Mouse (Mus musculus): ENCODE results near the gene Rpl24. TPM values are rescaled to one million over a fixed set of nuclear protein-coding genes. Genes with fewer than 3 reads are reported as not detected.
"Not testable (repeated sequence)": the region's sequence is repeated elsewhere in the genome, so short reads cannot be mapped to it uniquely, and the experiment has no call there.

Gene Rpl24
- polyA plus RNA-seq (2016; fragmentation: Nextera tagmentation; extraction: Ambion mirVana), result 761 and 771 TPM in 2 replicates

- Histone ChIP-seq H3K27me3 (ENCODE audit: poor library complexity, severe bottlenecking) (no peaks in the 10 kb centered on the region), H3K9me3 (no peaks in the 10 kb centered on the region), H3K4me3 (peak within 1 kb of the TSS; percentile 85), H3K36me3 (replicated peaks) (peaks cover 43% of the 10 kb centered on the region), H3K4me1 (peaks cover 29% of the 10 kb centered on the region), H3K27ac (peak within 1 kb of the TSS; percentile 97)
- DNase-seq (ENCODE audit: extremely low spot score, low spot score), result peak; percentile 95
- under 1% methylated on average over 42 of the region's 42 CpGs for WGBS
Observed at GRCm38 (mm10) chr16:55966212-55966871, at the start of gene Rpl24. Rpl24 (plus strand) TSS chr16:55966275.

- Histone ChIP-seq H3K4me1 (no peaks in the 10 kb centered on the region), H3K4me3 (no peak overlapping the region), H3K36me3 (replicated peaks) (peaks cover 90% of the 10 kb centered on the region), H3K27me3 (ENCODE audit: poor library complexity, severe bottlenecking) (no peaks in the 10 kb centered on the region), H3K9me3 (no peaks in the 10 kb centered on the region), H3K27ac (no peak overlapping the region)
- DNase-seq (ENCODE audit: extremely low spot score, low spot score), result no peak
- 94% methylated on average over 10 of the region's 10 CpGs for WGBS
Observed at GRCm38 (mm10) chr16:55922079-55922478, 44.0 kb upstream of the Rpl24 start.

GRCm38 (mm10) chr16:55924010-55924409 is 42.1 kb upstream of the Rpl24 start:
- Histone ChIP-seq H3K4me1 (no peaks in the 10 kb centered on the region), H3K9me3 (no peaks in the 10 kb centered on the region), H3K4me3 (no peak overlapping the region), H3K36me3 (replicated peaks) (peaks cover 91% of the 10 kb centered on the region), H3K27me3 (ENCODE audit: poor library complexity, severe bottlenecking) (no peaks in the 10 kb centered on the region), H3K27ac (no peak overlapping the region)
- no peak for DNase-seq (ENCODE audit: extremely low spot score, low spot score)
- WGBS, result 94% methylated on average over 4 of the region's 4 CpGs

- 2% methylated on average over 32 of the region's 32 CpGs for WGBS
- peak overlapping the region; percentile 80 for H3K4me3 ChIP-seq
- peak overlapping the region; percentile 93 for H3K27ac ChIP-seq
- H3K4me1 ChIP-seq, result peaks cover 6% of the 10 kb centered on the region; the same call in 1 of the 2 replicates
- peaks cover 20% of the 10 kb centered on the region for H3K36me3 ChIP-seq (replicated peaks)
- H3K27me3 ChIP-seq (ENCODE audit: poor library complexity, severe bottlenecking), result no peaks in the 10 kb centered on the region
- no peaks in the 10 kb centered on the region for H3K9me3 ChIP-seq
- DNase-seq (ENCODE audit: extremely low spot score, low spot score), result peak; percentile 71
Observed at GRCm38 (mm10) chr16:55933681-55934343, 32.3 kb upstream of the Rpl24 start.

GRCm38 (mm10) chr16:55934453-55935037 is 31.5 kb upstream of the Rpl24 start, which contains the start of gene Cep97:
Cep97 (minus strand) TSS chr16:55934855.
- H3K27ac ChIP-seq, result peak within 1 kb of the TSS; percentile 93
- H3K27me3 ChIP-seq (ENCODE audit: poor library complexity, severe bottlenecking), result no peaks in the 10 kb centered on the region
- peak; percentile 93 for DNase-seq (ENCODE audit: extremely low spot score, low spot score)
- H3K4me1 ChIP-seq, result peaks cover 7% of the 10 kb centered on the region
- H3K9me3 ChIP-seq, result no peaks in the 10 kb centered on the region
- H3K4me3 ChIP-seq, result peak within 1 kb of the TSS; percentile 80
- peaks cover 13% of the 10 kb centered on the region for H3K36me3 ChIP-seq (replicated peaks)
- under 1% methylated on average over 24 of the region's 24 CpGs for WGBS

GRCm38 (mm10) chr16:55938761-55939160 is 27.3 kb upstream of the Rpl24 start:
- WGBS, result 84% methylated on average over 4 of the region's 4 CpGs
- no peak for DNase-seq (ENCODE audit: extremely low spot score, low spot score)
- no peaks in the 10 kb centered on the region for H3K36me3 ChIP-seq (replicated peaks)

GRCm38 (mm10) chr16:55939703-55940102 is 26.4 kb upstream of the Rpl24 start:
- H3K27ac ChIP-seq, result no peak overlapping the region
- DNase-seq (ENCODE audit: extremely low spot score, low spot score), result no peak

More at GRCm38 (mm10) chr16:55938761-55939160, 27.3 kb upstream of the Rpl24 start:
- no peak overlapping the region for H3K27ac ChIP-seq
- H3K4me1 ChIP-seq, result peaks cover 8% of the 10 kb centered on the region
- H3K27me3 ChIP-seq (ENCODE audit: poor library complexity, severe bottlenecking), result no peaks in the 10 kb centered on the region
- no peaks in the 10 kb centered on the region for H3K9me3 ChIP-seq
- no peak overlapping the region for H3K4me3 ChIP-seq

GRCm38 (mm10) chr16:55940781-55941180 is 25.3 kb upstream of the Rpl24 start:
- DNase-seq (ENCODE audit: extremely low spot score, low spot score), result no peak
- Histone ChIP-seq H3K9me3 (no peaks in the 10 kb centered on the region), H3K27me3 (ENCODE audit: poor library complexity, severe bottlenecking) (no peaks in the 10 kb centered on the region), H3K36me3 (replicated peaks) (no peaks in the 10 kb centered on the region), H3K27ac (no peak overlapping the region), H3K4me1 (peaks cover 5% of the 10 kb centered on the region; the same call in 1 of the 2 replicates), H3K4me3 (no peak overlapping the region)
- 94% methylated on average over 4 of the region's 4 CpGs for WGBS

More at GRCm38 (mm10) chr16:55939703-55940102, 26.4 kb upstream of the Rpl24 start:
- peaks cover 8% of the 10 kb centered on the region; the same call in 1 of the 2 replicates for H3K4me1 ChIP-seq
- H3K4me3 ChIP-seq, result no peak overlapping the region
- H3K9me3 ChIP-seq, result no peaks in the 10 kb centered on the region
- WGBS, result 91% methylated on average over 6 of the region's 6 CpGs
- no peaks in the 10 kb centered on the region for H3K36me3 ChIP-seq (replicated peaks)
- no peaks in the 10 kb centered on the region for H3K27me3 ChIP-seq (ENCODE audit: poor library complexity, severe bottlenecking)

- H3K4me3 ChIP-seq, result no peak overlapping the region
- no peaks in the 10 kb centered on the region for H3K27me3 ChIP-seq (ENCODE audit: poor library complexity, severe bottlenecking)
- no peaks in the 10 kb centered on the region for H3K36me3 ChIP-seq (replicated peaks)
- H3K27ac ChIP-seq, result no peak overlapping the region
- H3K9me3 ChIP-seq, result no peaks in the 10 kb centered on the region
- no peak for DNase-seq (ENCODE audit: extremely low spot score, low spot score)
- H3K4me1 ChIP-seq, result no peaks in the 10 kb centered on the region
- WGBS, result 88% methylated on average over 3 of the region's 3 CpGs
Observed at GRCm38 (mm10) chr16:55947266-55947665, 18.8 kb upstream of the Rpl24 start.

- not testable (repeated sequence) for H3K27me3 ChIP-seq (ENCODE audit: poor library complexity, severe bottlenecking); DNase-seq (ENCODE audit: extremely low spot score, low spot score); H3K4me1 ChIP-seq; H3K9me3 ChIP-seq; H3K36me3 ChIP-seq (replicated peaks); H3K4me3 ChIP-seq; H3K27ac ChIP-seq
- WGBS, result 84% methylated on average over 2 of the region's 2 CpGs
Observed at GRCm38 (mm10) chr16:55947876-55948410, 18.1 kb upstream of the Rpl24 start.

- WGBS, result 77% methylated on average over 7 of the region's 7 CpGs
- H3K27me3 ChIP-seq (ENCODE audit: poor library complexity, severe bottlenecking), result no peaks in the 10 kb centered on the region
- H3K4me1 ChIP-seq, result no peaks in the 10 kb centered on the region
- no peak overlapping the region for H3K4me3 ChIP-seq
- DNase-seq (ENCODE audit: extremely low spot score, low spot score), result no peak
- no peaks in the 10 kb centered on the region for H3K9me3 ChIP-seq
- H3K36me3 ChIP-seq (replicated peaks), result no peaks in the 10 kb centered on the region
- H3K27ac ChIP-seq, result no peak overlapping the region
Observed at GRCm38 (mm10) chr16:55948963-55949362, 17.1 kb upstream of the Rpl24 start.

- no peak overlapping the region for H3K27ac ChIP-seq
- H3K4me3 ChIP-seq, result no peak overlapping the region
- no peaks in the 10 kb centered on the region for H3K9me3 ChIP-seq
- H3K4me1 ChIP-seq, result no peaks in the 10 kb centered on the region
- no peaks in the 10 kb centered on the region for H3K27me3 ChIP-seq (ENCODE audit: poor library complexity, severe bottlenecking)
- no peaks in the 10 kb centered on the region for H3K36me3 ChIP-seq (replicated peaks)
- WGBS, result 78% methylated on average over 3 of the region's 3 CpGs
- no peak for DNase-seq (ENCODE audit: extremely low spot score, low spot score)
Observed at GRCm38 (mm10) chr16:55950462-55950861, 15.6 kb upstream of the Rpl24 start.
